8 mouse cellular contexts compared by ENCODE assay signal in genomic region chr6:86732276-86733173, GRCm38 (mm10). TPM values are rescaled to one million over a fixed set of nuclear protein-coding genes. Genes with fewer than 3 reads are reported as not detected.
DNase-seq lines count a peak whose midpoint lies in the region; ATAC-seq and TF ChIP-seq lines count a peak whose summit lies in the region.

No protein-coding gene starts in this region.

- no peaks in the 10 kb centered on the region for H3K36me3 ChIP-seq in kidney, postnatal 0 days (ENCODE audit: insufficient read depth, low read length)

- TF ChIP-seq POLR2A in cortical plate, adult 2 months (IDR thresholded peaks at IDR 0.05; ENCODE audit: extremely low read depth, insufficient read depth, low read length): no peak

- H3K27me3 ChIP-seq in kidney, postnatal 0 days (ENCODE audit: insufficient read depth, low read length): no peaks in the 10 kb centered on the region

- under 1% methylated on average over 62 of the region's 62 CpGs for WGBS in kidney, postnatal 0 days

- H3K27ac ChIP-seq in cortical plate, adult 2 months (ENCODE audit: insufficient read depth, low read length): peak overlapping the region; percentile 79
- peak overlapping the region; percentile 32 for H3K27ac ChIP-seq in kidney, postnatal 0 days

- peak overlapping the region; percentile 98 for H3K4me2 ChIP-seq in kidney, postnatal 0 days (ENCODE audit: low read length)

- ATAC-seq in kidney, postnatal 0 days (replicated peaks; ENCODE audit: low FRiP score, low read depth): peak; percentile 55

- no peaks in the 10 kb centered on the region for H3K9me3 ChIP-seq in kidney, postnatal 0 days (replicated peaks; ENCODE audit: low read length)

- H3K4me1 ChIP-seq in cortical plate, adult 2 months (ENCODE audit: control insufficient read depth, insufficient read depth, low read length): peaks cover 5% of the 10 kb centered on the region
- peaks cover 6% of the 10 kb centered on the region; the same call in 1 of the 2 replicates for H3K4me1 ChIP-seq in kidney, postnatal 0 days (replicated peaks; ENCODE audit: insufficient read depth, low read length)

- peak overlapping the region; percentile 88 for H3K4me3 ChIP-seq in cortical plate, adult 2 months (ENCODE audit: insufficient read depth, low read length)
- peak overlapping the region; percentile 87 for H3K4me3 ChIP-seq in kidney, postnatal 0 days (replicated peaks; ENCODE audit: low read depth, low read length)

- peak overlapping the region; percentile 70 for H3K9ac ChIP-seq in kidney, postnatal 0 days (ENCODE audit: low read depth, low read length)

- intact Hi-C loops in heart, postnatal 36 days (cut with DNase I): no loop called here
- intact Hi-C loops in gastrocnemius, postnatal 14 days (cut with DNase I; ENCODE audit: low total_unique reads): no loop called here

- peak; percentile 95 for DNase-seq in heart, adult 11 months
- no peak for DNase-seq in heart, postnatal 36 days
- DNase-seq in ES-CJ7 (ENCODE audit: low read depth, low spot score): peak; percentile 66
- peak; percentile 21 for DNase-seq in gastrocnemius, postnatal 14 days
- peak; percentile 36 for DNase-seq in kidney, postnatal 0 days (ENCODE audit: low spot score)
- peak; percentile 11 for DNase-seq in lung, postnatal 36 days
- peak; percentile 48 for DNase-seq in right cerebral cortex, postnatal 4 days

- TF ChIP-seq CTCF in cortical plate, adult 2 months (IDR thresholded peaks at IDR 0.05; ENCODE audit: extremely low read depth, insufficient read depth, low read length): no peak
- no peak for TF ChIP-seq CTCF in kidney, postnatal 0 days (IDR thresholded peaks at IDR 0.05; ENCODE audit: low read depth)

RNA-seq across cellular contexts. Expression of gene Gmcl1, which starts 0.7 kb away (rescaled TPM):
- 1 to 10 TPM; 4.4 to 4.6 TPM for total RNA-seq in heart, postnatal 36 days (2021)
- 27.9 and 28.6 TPM in 2 replicates for polyA plus RNA-seq in cortical plate, adult 2 months (2012; rRNA removed)
- 1 to 10 TPM; 3.4 to 3.8 TPM for total RNA-seq in gastrocnemius, postnatal 14 days (2021)
- polyA plus RNA-seq in kidney, postnatal 0 days (2015; fragmentation: Nextera tagmentation; extraction: Ambion mirVana): 25.7 and 28.4 TPM in 2 replicates

RNA-seq across cellular contexts. Expression of gene Snrnp27, which starts 48.2 kb away (rescaled TPM):
- total RNA-seq in heart, postnatal 36 days (2021): 10 to 100 TPM; 43.2 to 47.2 TPM
- 55.2 and 59.4 TPM in 2 replicates for polyA plus RNA-seq in cortical plate, adult 2 months (2012; rRNA removed)
- 10 to 100 TPM; 67.5 to 78.2 TPM for total RNA-seq in gastrocnemius, postnatal 14 days (2021)
- 120 and 123 TPM in 2 replicates for polyA plus RNA-seq in kidney, postnatal 0 days (2015; fragmentation: Nextera tagmentation; extraction: Ambion mirVana)

Comparison
In these comparisons a context has a peak if more than half of its experiments do, and no peak if none do; other contexts are left out.
1. DNase-seq: peak in heart, adult 11 months (single experiment), ES-CJ7 (single experiment), gastrocnemius, postnatal 14 days (single experiment), kidney, postnatal 0 days (single experiment), lung, postnatal 36 days (single experiment) and right cerebral cortex, postnatal 4 days (single experiment); none in heart, postnatal 36 days (0 of 2).